Mouse (Mus musculus) spleen, adult 10 weeks (tissue): ENCODE results near the gene Gm12888. TPM values are rescaled to one million over a fixed set of nuclear protein-coding genes. Genes with fewer than 3 reads are reported as not detected.

Experiments used
- polyA plus RNA-seq: library from polyadenylated mRNA; stranded (reverse); fragments of 350-450 nt; fragmentation: Illumina TruSeq; extraction: RNeasy Lipid Tissue Mini Kit (QIAGEN cat#74804); gene quantifications from one replicate; pipeline ENCODE4 v1.2.3, GENCODE M21; 2015; ENCODE audit warnings: low replicate concordance; ENCODE audit not compliant: insufficient read depth

The Gm12888 gene
- not detected for polyA plus RNA-seq

DNA sequence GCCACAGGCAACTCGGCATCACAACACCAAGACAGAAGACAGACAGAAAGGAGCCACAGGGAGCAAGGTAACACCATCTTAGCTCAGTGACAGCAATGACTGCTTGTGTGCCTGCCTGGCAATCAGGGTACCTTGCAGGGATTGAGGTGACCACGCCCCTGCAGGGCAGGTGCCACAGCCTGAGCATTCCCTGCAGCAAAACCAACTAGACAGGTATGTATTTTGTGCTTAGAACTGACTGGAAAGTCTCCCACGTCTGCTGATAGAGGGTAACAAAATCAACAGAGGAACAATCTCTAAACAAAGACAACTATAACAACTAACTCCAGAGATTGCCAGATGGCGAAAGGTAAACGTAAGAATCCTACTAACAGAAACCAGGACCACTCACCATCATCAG, at the start of gene Gm12888:
TSS of gene Gm12888 (minus strand) at position 101 of the 400 bp plus-strand sequence.

Other genes with a start within 250 kb of the Gm12888 start
- 45.3 TPM for gene Zmpste24, start 226.7 kb downstream of the Gm12888 start, polyA plus RNA-seq
- not detected for gene Tmco2, start 215.7 kb downstream of the Gm12888 start, polyA plus RNA-seq
- 33.8 TPM for gene Rlf, start 109.8 kb downstream of the Gm12888 start, polyA plus RNA-seq
- not detected for gene Gm12886, start 98.2 kb upstream of the Gm12888 start, polyA plus RNA-seq